Mouse (Mus musculus) neural tube, embryonic 12.5 days (tissue): ENCODE measurements at regions not wholly inside any gene's neighbourhood (a gene's known extent, or its start where the extent isn't known, plus 50 kb on each side); places are given as distances from the start of the nearest gene placed in this dataset.

ENCODE experiments used
- ATAC-seq: fragments of 200-750 bp; cut with Nextera tagmentation; 2 replicates; pipeline ENCODE4 v1.8.0; 2017; ENCODE audit warnings: low read depth, mild to moderate bottlenecking, moderate TSS enrichment, moderate library complexity; ENCODE audit not compliant: low FRiP score
- H3K27ac ChIP-seq: fragments of 300-500 bp; sonication (generic); 2 replicates; pipeline ENCODE4 v1.5.1; 2016
- H3K27me3 ChIP-seq: fragments of 300-500 bp; sonication (generic); replicated peaks from 2 replicates; pipeline ENCODE4 v1.6.1; 2016; ENCODE audit warnings: mild to moderate bottlenecking
- H3K36me3 ChIP-seq: fragments of 300-500 bp; sonication (generic); 2 replicates; pipeline ENCODE4 v1.6.1; 2016; ENCODE audit warnings: mild to moderate bottlenecking
- H3K4me1 ChIP-seq: fragments of 300-500 bp; sonication (generic); 2 replicates; pipeline ENCODE4 v1.6.1; 2016
- H3K4me2 ChIP-seq: fragments of 300-500 bp; sonication (generic); replicated peaks from 2 replicates; pipeline ENCODE4 v1.6.1; 2016; ENCODE audit warnings: mild to moderate bottlenecking
- H3K4me3 ChIP-seq: fragments of 300-500 bp; sonication (generic); 2 replicates; pipeline ENCODE4 v1.5.1; 2016
- H3K9ac ChIP-seq: fragments of 300-500 bp; sonication (generic); 2 replicates; pipeline ENCODE4 v1.6.1; 2016; ENCODE audit warnings: mild to moderate bottlenecking
- H3K9me3 ChIP-seq: fragments of 300-500 bp; sonication (generic); 2 replicates; pipeline ENCODE4 v1.6.1; 2016; ENCODE audit warnings: mild to moderate bottlenecking
- WGBS: fragments of 180-500 bp; shearing (Covaris S2); methylation state at CpG from one replicate; pipeline ENCODE4 v1.1.7; 2016; 5-methylcytosine and 5-hydroxymethylcytosine counted together

- H3K9me3 ChIP-seq = no peaks in the 10 kb centered on the region
- 79% methylated on average over 3 of the region's 3 CpGs for WGBS
- no peak for ATAC-seq
- H3K4me2 ChIP-seq = no peak overlapping the region
- H3K27me3 ChIP-seq = no peaks in the 10 kb centered on the region
- H3K4me1 ChIP-seq = no peaks in the 10 kb centered on the region
- H3K9ac ChIP-seq = no peak overlapping the region
- no peak overlapping the region for H3K27ac ChIP-seq
- no peak overlapping the region for H3K4me3 ChIP-seq
- H3K36me3 ChIP-seq = no peaks in the 10 kb centered on the region
Observed at GRCm38 (mm10) chr15:52899822-52900221, 984.9 kb upstream of the Gm7489 start.

- H3K36me3 ChIP-seq = no peaks in the 10 kb centered on the region
- H3K9me3 ChIP-seq = no peaks in the 10 kb centered on the region
- no peak overlapping the region for H3K27ac ChIP-seq
- 83% methylated on average over 3 of the region's 3 CpGs for WGBS
- no peak for ATAC-seq
- no peaks in the 10 kb centered on the region for H3K27me3 ChIP-seq
- H3K4me2 ChIP-seq = no peak overlapping the region
- H3K9ac ChIP-seq = no peak overlapping the region
- H3K4me1 ChIP-seq = no peaks in the 10 kb centered on the region
- H3K4me3 ChIP-seq = no peak overlapping the region
Observed at GRCm38 (mm10) chr15:52905231-52905630, 979.5 kb upstream of the Gm7489 start.

GRCm38 (mm10) chr15:52907217-52907616, 977.5 kb upstream of the Gm7489 start:
- H3K4me2 ChIP-seq = no peak overlapping the region
- no peaks in the 10 kb centered on the region for H3K36me3 ChIP-seq
- H3K9me3 ChIP-seq = no peaks in the 10 kb centered on the region
- H3K4me3 ChIP-seq = no peak overlapping the region
- ATAC-seq = no peak
- no peak overlapping the region for H3K9ac ChIP-seq
- no peaks in the 10 kb centered on the region for H3K4me1 ChIP-seq
- WGBS = 49% methylated on average over 1 of the region's 1 CpGs
- no peak overlapping the region for H3K27ac ChIP-seq
- no peaks in the 10 kb centered on the region for H3K27me3 ChIP-seq

GRCm38 (mm10) chr15:52922277-52922676, 962.4 kb upstream of the Gm7489 start:
- no peaks in the 10 kb centered on the region for H3K36me3 ChIP-seq
- no peak overlapping the region for H3K4me3 ChIP-seq
- H3K27me3 ChIP-seq = no peaks in the 10 kb centered on the region
- H3K4me1 ChIP-seq = no peaks in the 10 kb centered on the region
- no peak for ATAC-seq
- peaks cover 14% of the 10 kb centered on the region for H3K9me3 ChIP-seq
- H3K9ac ChIP-seq = no peak overlapping the region
- WGBS = 74% methylated on average over 1 of the region's 1 CpGs
- H3K27ac ChIP-seq = no peak overlapping the region
- H3K4me2 ChIP-seq = no peak overlapping the region

- Histone ChIP-seq H3K4me3 (no peak overlapping the region), H3K36me3 (no peaks in the 10 kb centered on the region), H3K4me2 (no peak overlapping the region), H3K27ac (no peak overlapping the region), H3K4me1 (no peaks in the 10 kb centered on the region), H3K27me3 (no peaks in the 10 kb centered on the region), H3K9ac (no peak overlapping the region), H3K9me3 (no peaks in the 10 kb centered on the region)
- ATAC-seq = no peak
- WGBS = 70% methylated on average over 3 of the region's 3 CpGs
Observed at GRCm38 (mm10) chr15:52928408-52928807, 956.3 kb upstream of the Gm7489 start.

GRCm38 (mm10) chr15:52937138-52937537, 947.6 kb upstream of the Gm7489 start:
- no peak overlapping the region for H3K4me3 ChIP-seq
- no peaks in the 10 kb centered on the region for H3K9me3 ChIP-seq
- no peaks in the 10 kb centered on the region for H3K36me3 ChIP-seq
- no peaks in the 10 kb centered on the region for H3K4me1 ChIP-seq
- no peak for ATAC-seq
- no peak overlapping the region for H3K27ac ChIP-seq
- H3K4me2 ChIP-seq = no peak overlapping the region
- 60% methylated on average over 2 of the region's 2 CpGs for WGBS
- no peak overlapping the region for H3K9ac ChIP-seq
- no peaks in the 10 kb centered on the region for H3K27me3 ChIP-seq

GRCm38 (mm10) chr15:52944592-52944991, 940.1 kb upstream of the Gm7489 start:
- no peak for ATAC-seq
- no peak overlapping the region for H3K27ac ChIP-seq
- no peak overlapping the region for H3K4me3 ChIP-seq
- no peak overlapping the region for H3K9ac ChIP-seq
- WGBS = 89% methylated on average over 4 of the region's 4 CpGs
- H3K4me1 ChIP-seq = no peaks in the 10 kb centered on the region
- H3K27me3 ChIP-seq = no peaks in the 10 kb centered on the region
- H3K4me2 ChIP-seq = no peak overlapping the region
- H3K9me3 ChIP-seq = no peaks in the 10 kb centered on the region
- no peaks in the 10 kb centered on the region for H3K36me3 ChIP-seq

GRCm38 (mm10) chr15:52948196-52948595, 936.5 kb upstream of the Gm7489 start:
- 88% methylated on average over 4 of the region's 4 CpGs for WGBS
- Histone ChIP-seq H3K4me2 (no peak overlapping the region), H3K9ac (no peak overlapping the region), H3K27me3 (no peaks in the 10 kb centered on the region), H3K27ac (no peak overlapping the region), H3K4me3 (no peak overlapping the region), H3K9me3 (no peaks in the 10 kb centered on the region), H3K36me3 (no peaks in the 10 kb centered on the region), H3K4me1 (no peaks in the 10 kb centered on the region)
- no peak for ATAC-seq

GRCm38 (mm10) chr15:52953480-52953879, 931.2 kb upstream of the Gm7489 start:
- H3K27me3 ChIP-seq = no peaks in the 10 kb centered on the region
- no peaks in the 10 kb centered on the region for H3K9me3 ChIP-seq
- no peaks in the 10 kb centered on the region for H3K36me3 ChIP-seq
- ATAC-seq = no peak
- H3K4me3 ChIP-seq = no peak overlapping the region
- H3K27ac ChIP-seq = no peak overlapping the region
- H3K4me2 ChIP-seq = no peak overlapping the region
- 72% methylated on average over 1 of the region's 1 CpGs for WGBS
- no peak overlapping the region for H3K9ac ChIP-seq
- H3K4me1 ChIP-seq = no peaks in the 10 kb centered on the region

- no peak overlapping the region for H3K4me3 ChIP-seq
- no peak for ATAC-seq
- H3K4me1 ChIP-seq = no peaks in the 10 kb centered on the region
- WGBS = 85% methylated on average over 7 of the region's 7 CpGs
- H3K27ac ChIP-seq = no peak overlapping the region
- no peak overlapping the region for H3K9ac ChIP-seq
- no peaks in the 10 kb centered on the region for H3K36me3 ChIP-seq
- no peak overlapping the region for H3K4me2 ChIP-seq
- no peaks in the 10 kb centered on the region for H3K27me3 ChIP-seq
- no peaks in the 10 kb centered on the region for H3K9me3 ChIP-seq
Observed at GRCm38 (mm10) chr15:52954715-52955593, 929.8 kb upstream of the Gm7489 start.

- Histone ChIP-seq H3K9me3 (no peaks in the 10 kb centered on the region), H3K4me1 (peaks cover 3% of the 10 kb centered on the region; the same call in 1 of the 2 replicates), H3K4me3 (no peak overlapping the region), H3K36me3 (no peaks in the 10 kb centered on the region), H3K4me2 (no peak overlapping the region), H3K27me3 (no peaks in the 10 kb centered on the region), H3K27ac (no peak overlapping the region), H3K9ac (no peak overlapping the region)
- ATAC-seq = no peak
- WGBS = 94% methylated on average over 2 of the region's 2 CpGs
Observed at GRCm38 (mm10) chr15:52959711-52960110, 925.0 kb upstream of the Gm7489 start.

- Histone ChIP-seq H3K36me3 (no peaks in the 10 kb centered on the region), H3K4me3 (no peak overlapping the region), H3K9ac (no peak overlapping the region), H3K27me3 (no peaks in the 10 kb centered on the region), H3K27ac (no peak overlapping the region), H3K9me3 (no peaks in the 10 kb centered on the region), H3K4me2 (no peak overlapping the region), H3K4me1 (peaks cover 3% of the 10 kb centered on the region; the same call in 1 of the 2 replicates)
- no peak for ATAC-seq
- 89% methylated on average over 3 of the region's 3 CpGs for WGBS
Observed at GRCm38 (mm10) chr15:52961491-52961890, 923.2 kb upstream of the Gm7489 start.

- ATAC-seq = peak; percentile 63; the same call in 1 of the 2 replicates
- Histone ChIP-seq H3K4me3 (no peak overlapping the region), H3K36me3 (no peaks in the 10 kb centered on the region), H3K27ac (no peak overlapping the region), H3K9me3 (no peaks in the 10 kb centered on the region), H3K9ac (no peak overlapping the region), H3K27me3 (no peaks in the 10 kb centered on the region), H3K4me2 (no peak overlapping the region), H3K4me1 (peaks cover 3% of the 10 kb centered on the region; the same call in 1 of the 2 replicates)
- 5% methylated on average over 2 of the region's 2 CpGs for WGBS
Observed at GRCm38 (mm10) chr15:52963918-52964317, 920.8 kb upstream of the Gm7489 start.
